Mouse (Mus musculus) heart, adult 2 months (tissue): ENCODE measurements at regions not wholly inside any gene's neighbourhood (a gene's known extent, or its start where the extent isn't known, plus 50 kb on each side); places are given as distances from the start of the nearest gene placed in this dataset.

ENCODE experiments used
- CTCF ChIP-seq: fragments of 200-600 bp; IDR thresholded peaks from 2 replicates; pipeline ENCODE4 v1.8.1; 2022; ENCODE audit warnings: antibody characterized with exemption, mild to moderate bottlenecking, moderate library complexity
- POLR2A ChIP-seq: fragments of 200-500 bp; IDR thresholded peaks from 2 replicates; pipeline ENCODE4 v1.6.1; 2011; ENCODE audit warnings: mild to moderate bottlenecking, low read depth, low read length, control low read depth; ENCODE audit not compliant: insufficient read depth

DNA sequence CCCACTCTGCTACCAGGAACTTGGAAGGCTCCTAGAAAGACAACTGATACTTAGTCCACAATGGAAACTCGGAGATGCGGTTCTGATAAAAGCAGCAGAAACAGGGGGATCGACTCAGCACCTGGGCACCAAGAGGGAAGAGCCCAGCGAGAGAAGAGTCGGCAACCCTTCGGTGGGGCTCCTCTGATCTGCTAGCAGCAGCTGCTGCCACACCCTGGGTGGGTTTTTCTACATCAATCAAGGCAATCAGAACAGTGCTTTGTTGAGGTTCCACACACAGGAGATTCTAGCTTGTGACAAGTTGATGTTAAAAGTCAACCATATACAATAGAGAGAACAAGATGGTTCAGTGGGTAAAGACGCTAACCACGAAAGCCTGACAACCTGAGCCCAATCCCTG is 102.4 kb upstream of the Npas2 start:
- TF ChIP-seq CTCF (no peak), POLR2A (no peak)
